Comparison of ENCODE assay signal across 16 mouse cellular contexts in genomic region chr5:130810314-130810713, GRCm38 (mm10).
DNase-seq lines count a peak whose midpoint lies in the region; ATAC-seq and TF ChIP-seq lines count a peak whose summit lies in the region.
"Had no signal": no experiment of that assay in that cellular context is flagged by ENCODE, and none has a peak within 500 bp of the region (broad histone marks: within the 10 kb centered on the region; RNA-seq: fewer than 3 reads in every experiment).

No protein-coding gene starts in this region.

- TF ChIP-seq CTCF in brain, embryonic 14.5 days (IDR thresholded peaks at IDR 0.05; ENCODE audit: borderline replicate concordance, extremely low read depth, insufficient read depth, insufficient read length): no peak

- no peak for TF ChIP-seq POLR2A in brain, embryonic 14.5 days (IDR thresholded peaks at IDR 0.05; ENCODE audit: borderline replicate concordance, extremely low read depth, insufficient read depth, insufficient read length, poor library complexity, severe bottlenecking)

- ATAC-seq in frontal cortex, adult (ENCODE audit: low TSS enrichment): no peak
- ATAC-seq: forebrain, embryonic 14.5 days; inflammation-experienced regulatory T-cells, adult 6 months; intestine, postnatal 0 days had no signal

- peak; percentile 11 for DNase-seq in brain, embryonic 14.5 days (ENCODE audit: low read depth)
- DNase-seq in cerebellum, adult 11-12 months: peak; percentile 73
- peak; percentile 76 for DNase-seq in cerebellum, adult 9-10 months
- peak; percentile 66 to 74 for DNase-seq in cerebellum, postnatal 25 days
- DNase-seq in heart, adult 18-20 months: no peak
- no peak for DNase-seq in lung, postnatal 14 days
- DNase-seq: adrenal gland, postnatal 10 days; embryo, embryonic 11 days; gastrocnemius, postnatal 36 days; heart, adult 11 months; heart, postnatal 14 days; kidney, adult 9 months had no signal

Comparison
In these comparisons a context has a peak if more than half of its experiments do, and no peak if none do; other contexts are left out.
1. DNase-seq: peak in brain, embryonic 14.5 days (single experiment), cerebellum, adult 11-12 months (single experiment), cerebellum, adult 9-10 months (single experiment) and cerebellum, postnatal 25 days (2 of 2); none in heart, adult 18-20 months (0 of 2) and lung, postnatal 14 days (single experiment).